Mouse (Mus musculus) thymus, adult 2 months (tissue): ENCODE data around the gene Lefty1.

Experiments used
- CTCF ChIP-seq: fragments of 200-500 bp; IDR thresholded peaks from 2 replicates; pipeline ENCODE4 v1.5.1; 2012; ENCODE audit warnings: mild to moderate bottlenecking, control low read depth, low read length, moderate library complexity, borderline replicate concordance; ENCODE audit not compliant: control insufficient read depth, poor library complexity, insufficient read depth; ENCODE audit errors: extremely low read depth
- POLR2A ChIP-seq: fragments of 200-500 bp; IDR thresholded peaks from 2 replicates; pipeline ENCODE4 v1.6.1; 2012; ENCODE audit warnings: mild to moderate bottlenecking, low read length, control low read depth, moderate library complexity; ENCODE audit not compliant: control insufficient read depth, poor library complexity, insufficient read depth; ENCODE audit errors: extremely low read depth

GRCm38 (mm10) chr1:180941726-180942125 is 6.9 kb downstream of the Lefty1 start:
- no peak for TF ChIP-seq CTCF
- TF ChIP-seq POLR2A, result no peak
